Mouse (Mus musculus) layer of hippocampus, postnatal 36 days (tissue): ENCODE measurements around the gene Olfr116. TPM values are rescaled to one million over a fixed set of nuclear protein-coding genes. Genes with fewer than 3 reads are reported as not detected.

Source experiments
- DNase-seq, 2 experiments: peaks; one replicate each; pipeline ENCODE4 v3.0.0; 2022
- total RNA-seq, 2 experiments: library from RNA; stranded (reverse); gene quantifications; 2 replicates each; pipeline ENCODE4 v1.2.3; 2021

Gene Olfr116
- not detected for total RNA-seq

- no peak for DNase-seq
Observed at GRCm38 (mm10) chr17:37627009-37627408, at the start of gene Olfr116, which contains the start of gene Olfr115. TSS of gene Olfr116 (minus strand) at chr17:37627199. TSS of gene Olfr115 (minus strand) at chr17:37627109.

- no peak for DNase-seq
Observed at GRCm38 (mm10) chr17:37666688-37667087, 39.7 kb upstream of the Olfr116 start, which contains the start of gene Olfr118. TSS of gene Olfr118 (plus strand) at chr17:37666988.

- DNase-seq: no peak
Observed at GRCm38 (mm10) chr17:37663682-37664081, 36.7 kb upstream of the Olfr116 start, which contains the start of gene Olfr117. TSS of gene Olfr117 (minus strand) at chr17:37663782.

- DNase-seq: no peak
Observed at GRCm38 (mm10) chr17:37592643-37593042, 34.4 kb downstream of the Olfr116 start, which contains the start of gene Olfr114. TSS of gene Olfr114 (minus strand) at chr17:37592743.

GRCm38 (mm10) chr17:37577563-37577962 lies 49.4 kb downstream of the Olfr116 start, which contains the start of gene Olfr113:
TSS of gene Olfr113 (minus strand) at chr17:37577663.
- no peak for DNase-seq

Other genes starting within 250 kb of the Olfr116 start
- not detected for gene Olfr105-ps, start 248.2 kb downstream of the Olfr116 start, total RNA-seq
- gene Olfr106-ps, start 236.8 kb downstream of the Olfr116 start, total RNA-seq: not detected
- gene Olfr107, start 228.0 kb downstream of the Olfr116 start, total RNA-seq: not detected
- gene Olfr108, start 181.7 kb downstream of the Olfr116 start, total RNA-seq: not detected
- gene Olfr109, start 168.3 kb downstream of the Olfr116 start, total RNA-seq: not detected
- gene H2-M2, start 143.6 kb downstream of the Olfr116 start, total RNA-seq: not detected
- gene Olfr110, start 134.7 kb downstream of the Olfr116 start, total RNA-seq: not detected
- gene Olfr111, start 119.2 kb downstream of the Olfr116 start, total RNA-seq: not detected
- gene Olfr112, start 57.7 kb downstream of the Olfr116 start, total RNA-seq: not detected
- not detected for gene Olfr113, start 49.5 kb downstream of the Olfr116 start, total RNA-seq
- gene Olfr114, start 34.5 kb downstream of the Olfr116 start, total RNA-seq: not detected
- gene Olfr115, start 90 bp downstream of the Olfr116 start, total RNA-seq: not detected
- not detected for gene Olfr117, start 36.6 kb upstream of the Olfr116 start, total RNA-seq
- gene Olfr118, start 39.8 kb upstream of the Olfr116 start, total RNA-seq: not detected
- not detected for gene Olfr119, start 69.4 kb upstream of the Olfr116 start, total RNA-seq
- gene Olfr120, start 94.6 kb upstream of the Olfr116 start, total RNA-seq: not detected
- not detected for gene Olfr121, start 121.7 kb upstream of the Olfr116 start, total RNA-seq
- not detected for gene Olfr122, start 141.4 kb upstream of the Olfr116 start, total RNA-seq
- gene Olfr123, start 166.3 kb upstream of the Olfr116 start, total RNA-seq: not detected
- not detected for gene Olfr124, start 172.7 kb upstream of the Olfr116 start, total RNA-seq
- not detected for gene Olfr125, start 205.8 kb upstream of the Olfr116 start, total RNA-seq
- gene Olfr126, start 220.3 kb upstream of the Olfr116 start, total RNA-seq: not detected